Mouse (Mus musculus): ENCODE measurements around the gene Itih4. TPM values are rescaled to one million over a fixed set of nuclear protein-coding genes. Genes with fewer than 3 reads are reported as not detected.

Gene Itih4
- polyA plus RNA-seq, 1 experiment from 2014 or later: 0.17 TPM

- ATAC-seq (ENCODE audit: insufficient number of reproducible peaks, low FRiP score): no peak
- Histone ChIP-seq H3K27me3 (replicated peaks) (no peaks in the 10 kb centered on the region), H3K4me2 (no peak overlapping the region), H3K4me3 (no peak overlapping the region), H3K9me3 (replicated peaks) (no peaks in the 10 kb centered on the region), H3K36me3 (peaks cover 5% of the 10 kb centered on the region; the same call in 1 of the 2 replicates), H3K4me1 (replicated peaks) (peaks cover 26% of the 10 kb centered on the region), H3K9ac (no peak overlapping the region), H3K27ac (ENCODE audit: poor library complexity, severe bottlenecking) (no peak overlapping the region)
- WGBS: 24% methylated on average over 5 of the region's 5 CpGs
Measured at GRCm38 (mm10) chr14:30867042-30867441, 19.2 kb upstream of the Itih4 start.

- Histone ChIP-seq H3K9ac (no peak overlapping the region), H3K27ac (ENCODE audit: poor library complexity, severe bottlenecking) (0 out of 2 replicates have a peak overlapping the region, but pooled peaks have one; percentile 84), H3K4me1 (replicated peaks) (peaks cover 29% of the 10 kb centered on the region), H3K4me2 (no peak overlapping the region), H3K4me3 (no peak overlapping the region), H3K36me3 (peaks cover 15% of the 10 kb centered on the region; the same call in 1 of the 2 replicates), H3K27me3 (replicated peaks) (no peaks in the 10 kb centered on the region), H3K9me3 (replicated peaks) (no peaks in the 10 kb centered on the region)
- 72% methylated on average over 10 of the region's 10 CpGs for WGBS
- ATAC-seq (ENCODE audit: insufficient number of reproducible peaks, low FRiP score): no peak
Measured at GRCm38 (mm10) chr14:30868826-30869225, 17.4 kb upstream of the Itih4 start.

GRCm38 (mm10) chr14:30869391-30869801, 16.9 kb upstream of the Itih4 start:
- ATAC-seq (ENCODE audit: insufficient number of reproducible peaks, low FRiP score): no peak
- no peaks in the 10 kb centered on the region for H3K27me3 ChIP-seq (replicated peaks)
- no peak overlapping the region for H3K4me2 ChIP-seq
- peak overlapping the region; percentile 37; the same call in 1 of the 2 replicates for H3K9ac ChIP-seq
- peak overlapping the region; percentile 84 for H3K27ac ChIP-seq (ENCODE audit: poor library complexity, severe bottlenecking)
- no peak overlapping the region for H3K4me3 ChIP-seq
- H3K4me1 ChIP-seq (replicated peaks): peaks cover 34% of the 10 kb centered on the region
- peaks cover 16% of the 10 kb centered on the region for H3K36me3 ChIP-seq
- no peaks in the 10 kb centered on the region for H3K9me3 ChIP-seq (replicated peaks)
- WGBS: 78% methylated on average over 8 of the region's 8 CpGs

- WGBS: 55% methylated on average over 25 of the region's 25 CpGs
- ATAC-seq (ENCODE audit: insufficient number of reproducible peaks, low FRiP score): peak; percentile 52
- Histone ChIP-seq H3K4me2 (peak overlapping the region; percentile 16; the same call in 1 of the 2 replicates), H3K36me3 (peaks cover 21% of the 10 kb centered on the region), H3K27ac (ENCODE audit: poor library complexity, severe bottlenecking) (peak overlapping the region; percentile 84), H3K4me1 (replicated peaks) (peaks cover 41% of the 10 kb centered on the region), H3K4me3 (no peak overlapping the region), H3K9ac (0 out of 2 replicates have a peak overlapping the region, but pooled peaks have one; percentile 37), H3K9me3 (replicated peaks) (no peaks in the 10 kb centered on the region), H3K27me3 (replicated peaks) (no peaks in the 10 kb centered on the region)
Measured at GRCm38 (mm10) chr14:30870206-30871147, 15.8 kb upstream of the Itih4 start.

GRCm38 (mm10) chr14:30874095-30874700, 12.1 kb upstream of the Itih4 start:
- Histone ChIP-seq H3K4me2 (no peak overlapping the region), H3K9me3 (replicated peaks) (no peaks in the 10 kb centered on the region), H3K4me1 (replicated peaks) (peaks cover 56% of the 10 kb centered on the region), H3K9ac (no peak overlapping the region), H3K4me3 (no peak overlapping the region), H3K36me3 (peaks cover 28% of the 10 kb centered on the region), H3K27me3 (replicated peaks) (no peaks in the 10 kb centered on the region), H3K27ac (ENCODE audit: poor library complexity, severe bottlenecking) (no peak overlapping the region)
- 52% methylated on average over 18 of the region's 18 CpGs for WGBS
- ATAC-seq (ENCODE audit: insufficient number of reproducible peaks, low FRiP score): no peak

- H3K9ac ChIP-seq: no peak overlapping the region
- 73% methylated on average over 12 of the region's 12 CpGs for WGBS
- H3K9me3 ChIP-seq (replicated peaks): no peaks in the 10 kb centered on the region
- H3K4me3 ChIP-seq: no peak overlapping the region
- H3K27me3 ChIP-seq (replicated peaks): no peaks in the 10 kb centered on the region
- no peak overlapping the region for H3K4me2 ChIP-seq
- peaks cover 56% of the 10 kb centered on the region for H3K4me1 ChIP-seq (replicated peaks)
- peaks cover 28% of the 10 kb centered on the region for H3K36me3 ChIP-seq
- ATAC-seq (ENCODE audit: insufficient number of reproducible peaks, low FRiP score): no peak
- no peak overlapping the region for H3K27ac ChIP-seq (ENCODE audit: poor library complexity, severe bottlenecking)
Measured at GRCm38 (mm10) chr14:30875130-30875865, 11.0 kb upstream of the Itih4 start.

- H3K27ac ChIP-seq (ENCODE audit: poor library complexity, severe bottlenecking): no peak overlapping the region
Measured at GRCm38 (mm10) chr14:30875955-30876354, 10.3 kb upstream of the Itih4 start.

GRCm38 (mm10) chr14:30876451-30876850, 9.8 kb upstream of the Itih4 start:
- H3K27ac ChIP-seq (ENCODE audit: poor library complexity, severe bottlenecking): no peak overlapping the region
- H3K9me3 ChIP-seq (replicated peaks): no peaks in the 10 kb centered on the region
- H3K4me1 ChIP-seq (replicated peaks): peaks cover 46% of the 10 kb centered on the region
- H3K4me3 ChIP-seq: no peak overlapping the region
- ATAC-seq (ENCODE audit: insufficient number of reproducible peaks, low FRiP score): no peak
- no peaks in the 10 kb centered on the region for H3K27me3 ChIP-seq (replicated peaks)
- no peak overlapping the region for H3K4me2 ChIP-seq
- WGBS: 79% methylated on average over 10 of the region's 10 CpGs
- H3K36me3 ChIP-seq: peaks cover 28% of the 10 kb centered on the region
- no peak overlapping the region for H3K9ac ChIP-seq

More at GRCm38 (mm10) chr14:30875955-30876354, 10.3 kb upstream of the Itih4 start:
- Histone ChIP-seq H3K4me3 (no peak overlapping the region), H3K9me3 (replicated peaks) (no peaks in the 10 kb centered on the region), H3K36me3 (peaks cover 28% of the 10 kb centered on the region), H3K27me3 (replicated peaks) (no peaks in the 10 kb centered on the region), H3K9ac (no peak overlapping the region), H3K4me2 (no peak overlapping the region), H3K4me1 (replicated peaks) (peaks cover 51% of the 10 kb centered on the region)
- WGBS: 65% methylated on average over 9 of the region's 9 CpGs
- no peak for ATAC-seq (ENCODE audit: insufficient number of reproducible peaks, low FRiP score)

GRCm38 (mm10) chr14:30877827-30878226, 8.4 kb upstream of the Itih4 start:
- Histone ChIP-seq H3K9me3 (replicated peaks) (no peaks in the 10 kb centered on the region), H3K4me2 (no peak overlapping the region), H3K27me3 (replicated peaks) (no peaks in the 10 kb centered on the region), H3K36me3 (peaks cover 20% of the 10 kb centered on the region), H3K27ac (ENCODE audit: poor library complexity, severe bottlenecking) (no peak overlapping the region), H3K9ac (no peak overlapping the region), H3K4me3 (no peak overlapping the region), H3K4me1 (replicated peaks) (peaks cover 44% of the 10 kb centered on the region)
- 89% methylated on average over 3 of the region's 3 CpGs for WGBS
- ATAC-seq (ENCODE audit: insufficient number of reproducible peaks, low FRiP score): no peak

GRCm38 (mm10) chr14:30878958-30879571, 7.2 kb upstream of the Itih4 start, which contains the start of gene Mustn1:
Mustn1 (plus strand) TSS chr14:30879200.
- Histone ChIP-seq H3K27me3 (replicated peaks) (no peaks in the 10 kb centered on the region), H3K4me1 (replicated peaks) (peaks cover 39% of the 10 kb centered on the region), H3K9ac (no peak within 1 kb of the TSS), H3K9me3 (replicated peaks) (no peaks in the 10 kb centered on the region), H3K36me3 (peaks cover 18% of the 10 kb centered on the region), H3K4me2 (0 out of 2 replicates have a peak within 1 kb of the TSS, but pooled peaks have one; percentile 3), H3K4me3 (no peak within 1 kb of the TSS), H3K27ac (ENCODE audit: poor library complexity, severe bottlenecking) (peak within 1 kb of the TSS; percentile 53)
- ATAC-seq (ENCODE audit: insufficient number of reproducible peaks, low FRiP score): peak; percentile 62
- WGBS: 45% methylated on average over 11 of the region's 11 CpGs
